Mouse (Mus musculus) spleen, adult 2 months (tissue): ENCODE data around the gene Gm20388.

ENCODE experiments used
- CTCF ChIP-seq: fragments of 200-500 bp; IDR thresholded peaks from 2 replicates; pipeline ENCODE4 v1.5.1; 2011; ENCODE audit warnings: mild to moderate bottlenecking, inconsistent platforms; ENCODE audit not compliant: insufficient read depth, insufficient read length, insufficient replicate concordance; ENCODE audit errors: extremely low read depth
- POLR2A ChIP-seq: fragments of 200-500 bp; IDR thresholded peaks from 2 replicates; pipeline ENCODE4 v1.6.1; 2011; ENCODE audit warnings: low read depth, low read length, inconsistent platforms

DNA sequence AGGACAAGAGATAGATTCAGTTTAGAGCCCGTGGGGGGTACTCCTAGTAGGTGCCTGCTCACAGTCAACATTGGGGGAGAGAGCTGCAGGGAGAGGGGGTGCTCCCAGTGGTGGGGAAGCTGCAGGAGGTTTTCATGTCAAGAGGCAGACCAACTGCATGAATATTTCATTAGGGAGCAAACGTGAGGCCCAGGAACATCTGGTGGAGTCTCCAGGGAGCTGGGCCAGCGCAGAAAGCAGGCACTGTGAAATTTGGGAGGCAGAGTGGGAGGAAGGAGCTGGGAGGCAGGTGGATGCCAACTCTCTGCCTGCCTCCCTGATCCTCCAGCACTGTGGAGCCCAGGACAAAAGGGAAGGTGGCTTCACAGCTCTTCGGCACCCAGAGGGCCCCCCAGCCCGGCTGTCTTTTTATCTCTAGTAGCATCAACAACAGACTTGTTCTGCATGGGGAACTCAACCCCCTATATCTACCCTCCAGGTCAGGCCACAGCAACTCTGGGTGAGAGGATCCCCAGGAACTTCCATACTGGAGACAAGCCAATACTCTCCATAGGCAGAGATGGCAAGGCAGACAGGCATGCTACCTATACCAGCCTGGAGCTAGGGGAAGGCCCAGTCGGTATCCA is 2838.8 kb downstream of the Gm20388 start:
- TF ChIP-seq POLR2A (no peak), CTCF (no peak)
